Mouse (Mus musculus) spleen, adult 2 months (tissue): ENCODE data around the gene Gm20388.

Source experiments
- CTCF ChIP-seq: fragments of 200-500 bp; IDR thresholded peaks from 2 replicates; pipeline ENCODE4 v1.5.1; 2011; ENCODE audit warnings: mild to moderate bottlenecking, inconsistent platforms; ENCODE audit not compliant: insufficient read depth, insufficient read length, insufficient replicate concordance; ENCODE audit errors: extremely low read depth
- POLR2A ChIP-seq: fragments of 200-500 bp; IDR thresholded peaks from 2 replicates; pipeline ENCODE4 v1.6.1; 2011; ENCODE audit warnings: low read depth, low read length, inconsistent platforms

DNA sequence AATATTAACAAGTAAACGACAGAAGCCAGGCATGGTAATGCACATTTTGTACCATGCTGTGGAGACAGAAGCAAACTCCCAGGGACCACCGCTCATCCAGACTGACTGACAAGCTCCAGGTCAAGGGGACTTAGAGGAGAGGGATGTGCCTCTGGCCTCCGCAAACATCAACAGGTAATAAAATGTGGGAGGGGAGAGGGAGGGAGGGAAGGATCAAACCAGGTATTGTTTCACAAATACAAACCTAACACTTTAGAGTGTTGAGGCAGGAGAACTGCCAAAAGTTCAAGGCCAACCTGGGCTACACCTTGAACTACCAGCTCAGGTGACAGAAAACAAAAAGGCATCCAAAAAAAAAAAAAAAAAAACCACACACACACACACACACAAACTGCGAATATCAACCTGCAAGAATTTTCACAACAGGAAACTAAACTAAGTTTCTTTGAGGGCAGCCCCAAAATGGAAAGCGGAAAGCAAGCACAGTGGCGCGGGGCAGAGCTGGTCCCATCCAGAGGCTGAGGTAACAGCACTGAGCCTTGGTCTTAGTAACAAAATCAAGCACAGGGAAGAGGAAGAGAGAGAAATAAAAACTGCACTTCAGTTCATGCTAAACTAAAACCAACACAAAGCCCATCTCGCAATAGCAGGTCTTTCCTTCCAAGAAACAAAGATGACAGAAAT, 3076.0 kb downstream of the Gm20388 start:
- no peak for TF ChIP-seq POLR2A
- no peak for TF ChIP-seq CTCF
